Mouse (Mus musculus) WW6 (cell line): ENCODE results near the gene Timm29.

ENCODE experiments used
- DNase-seq: peaks from one replicate; pipeline ENCODE4 v3.0.0-alpha.2; 2013; ENCODE audit warnings: low read depth, low spot score

The Timm29 gene

DNA sequence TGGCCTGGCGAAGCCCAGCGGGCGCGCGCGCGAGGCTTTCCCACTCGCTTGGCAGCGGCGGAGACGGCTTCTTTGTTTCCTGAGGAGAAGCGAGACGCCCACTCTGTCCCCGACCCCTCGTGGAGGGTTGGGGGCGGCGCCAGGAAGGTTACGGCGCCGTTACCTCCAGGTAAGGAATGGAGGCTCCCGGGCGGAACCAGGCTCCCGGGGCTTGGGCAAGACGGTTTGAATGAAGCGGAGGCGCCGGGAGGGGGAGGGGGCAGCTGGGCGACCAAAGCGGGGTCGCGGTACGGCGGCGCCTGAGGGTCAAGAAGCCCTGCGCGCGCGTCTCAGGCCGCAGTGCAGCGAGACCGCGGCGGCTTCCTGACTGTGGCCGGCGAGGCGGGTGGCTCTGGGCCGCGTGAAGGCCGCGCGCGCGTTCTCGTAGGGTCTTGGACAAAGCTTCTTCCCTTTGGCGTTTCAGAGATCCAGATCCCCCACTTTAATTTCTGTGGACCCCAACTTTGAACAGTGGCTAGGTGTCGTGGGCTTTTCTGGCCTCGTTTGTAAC lies 23.8 kb downstream of the Timm29 start:
- peak; percentile 70 for DNase-seq

GRCm38 (mm10) chr9:21617066-21617465 lies 24.5 kb downstream of the Timm29 start:
- DNase-seq = no peak

- DNase-seq = no peak
These were observed 27.7 kb downstream of the Timm29 start for GRCm38 (mm10) chr9:21620229-21620628.

DNA sequence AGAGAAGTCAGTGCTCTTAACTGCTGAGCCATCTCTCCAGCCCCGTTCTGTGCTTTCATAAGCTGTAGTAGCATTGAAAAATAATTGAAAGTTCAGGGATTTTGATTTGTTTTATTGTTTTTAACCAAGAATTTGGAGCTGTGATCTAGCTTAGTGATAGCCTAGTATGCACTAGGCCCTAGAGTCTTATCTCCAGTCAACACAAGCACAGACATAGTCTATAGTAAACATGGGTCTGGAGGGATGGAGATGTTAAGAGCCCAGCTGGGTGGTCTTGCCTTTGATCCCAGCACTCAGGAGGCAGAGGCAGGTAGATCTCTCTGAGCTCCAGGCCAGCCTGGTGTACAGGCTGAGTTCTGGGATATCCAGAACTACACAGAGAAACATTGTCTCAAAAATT lies 30.2 kb downstream of the Timm29 start:
- DNase-seq = no peak

DNA sequence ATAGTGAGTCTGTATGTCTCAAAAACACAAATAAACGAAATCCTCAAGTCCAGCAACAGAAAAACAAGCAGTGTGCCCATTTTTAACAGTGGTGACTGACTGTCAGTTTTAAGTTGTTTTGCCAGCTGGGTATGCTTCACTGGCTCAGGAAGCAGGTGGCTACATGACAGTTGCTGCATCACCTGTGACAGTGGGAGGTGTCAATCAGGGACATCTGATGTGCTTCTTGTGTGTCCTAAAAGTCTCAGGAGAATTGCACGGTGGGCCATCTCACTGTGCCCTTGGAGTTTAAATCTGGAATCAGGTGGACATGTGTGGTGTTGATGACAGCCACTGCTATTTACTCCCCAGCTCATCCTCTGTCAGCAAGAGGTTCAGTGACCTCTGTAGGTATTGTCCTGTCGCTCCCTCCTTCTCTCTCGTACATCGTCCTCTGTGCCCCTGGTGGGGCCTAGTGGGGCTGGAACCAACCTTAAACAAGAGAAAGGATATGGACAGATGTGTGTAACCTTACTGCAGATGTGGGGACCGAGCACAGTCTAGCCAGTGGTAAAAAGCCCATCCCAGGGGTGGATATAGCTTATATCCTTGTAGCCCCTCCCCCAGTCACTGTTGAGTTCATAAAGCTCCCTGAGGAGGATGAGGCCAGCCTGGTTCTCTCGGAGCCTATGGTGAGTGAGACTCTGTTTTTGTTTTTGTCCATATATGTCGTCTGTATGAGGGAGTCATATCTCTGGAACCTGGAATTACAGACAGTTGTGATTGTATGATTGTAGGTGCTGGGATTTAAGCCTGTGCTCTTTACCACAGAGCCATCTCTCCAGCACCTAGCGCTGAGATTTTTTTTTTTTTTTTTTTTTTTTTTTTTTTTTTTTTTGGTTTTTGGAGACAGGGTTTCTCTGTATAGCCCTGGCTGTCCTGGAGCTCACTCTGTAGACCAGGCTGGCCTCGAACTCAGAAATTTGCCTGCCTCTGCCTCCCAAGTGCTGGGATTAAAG lies 33.1 kb downstream of the Timm29 start:
- DNase-seq = no peak

- DNase-seq = no peak
These were observed 34.0 kb downstream of the Timm29 start for GRCm38 (mm10) chr9:21626571-21626970.

DNA sequence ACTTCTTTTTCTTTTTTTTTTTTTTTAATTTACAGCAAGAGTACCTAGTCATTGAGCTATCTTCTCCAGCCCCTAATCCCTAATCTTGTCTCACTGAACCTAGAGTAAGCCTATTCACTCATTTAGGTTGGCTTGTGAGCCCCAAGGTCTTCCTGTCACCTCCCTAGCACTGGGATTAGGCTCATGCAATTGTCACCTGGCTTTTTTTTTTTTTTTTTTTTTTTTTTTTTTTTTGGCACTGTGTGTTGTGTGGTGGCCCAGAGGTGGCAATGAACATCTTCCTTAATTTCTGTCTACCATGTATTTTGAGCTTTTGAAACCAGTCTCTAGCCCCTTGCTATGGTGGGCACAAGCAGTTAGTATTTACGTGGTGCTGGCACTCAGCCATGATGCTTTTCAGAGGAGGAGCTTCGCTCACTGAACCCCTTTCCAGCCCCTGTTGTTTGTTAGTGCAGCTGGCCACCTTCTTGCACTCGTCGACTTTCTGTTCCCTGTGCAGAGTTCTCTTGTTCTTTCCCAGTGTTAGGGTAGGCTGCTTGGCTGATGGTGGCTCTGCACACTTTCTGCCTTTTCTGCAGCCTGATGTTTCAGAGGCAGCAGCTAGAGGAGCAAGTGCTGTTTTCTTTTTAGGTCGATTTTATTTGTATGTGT lies 34.7 kb downstream of the Timm29 start:
- no peak for DNase-seq

- no peak for DNase-seq
These were observed 38.2 kb downstream of the Timm29 start for GRCm38 (mm10) chr9:21630673-21631072.

DNA sequence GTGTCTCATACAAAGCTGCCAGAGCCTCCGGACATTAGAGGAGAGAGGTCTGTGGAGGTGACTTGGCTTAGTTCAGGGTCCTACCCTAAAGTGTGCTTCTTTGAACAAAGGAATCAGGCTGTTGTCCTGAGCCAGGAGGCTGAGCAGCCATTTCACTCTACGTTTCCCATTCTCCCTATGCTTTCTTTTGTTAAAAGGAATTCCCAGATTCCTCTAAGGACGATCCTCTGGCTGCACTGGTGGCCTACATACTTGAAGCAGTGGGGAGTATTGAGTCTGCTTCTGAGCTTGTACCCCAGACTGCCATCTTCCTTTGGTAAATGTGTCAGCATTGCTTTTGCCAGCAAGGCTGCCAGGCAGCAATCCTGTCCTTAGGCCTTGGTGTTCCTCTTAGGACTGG lies 40.6 kb downstream of the Timm29 start:
- no peak for DNase-seq

DNA sequence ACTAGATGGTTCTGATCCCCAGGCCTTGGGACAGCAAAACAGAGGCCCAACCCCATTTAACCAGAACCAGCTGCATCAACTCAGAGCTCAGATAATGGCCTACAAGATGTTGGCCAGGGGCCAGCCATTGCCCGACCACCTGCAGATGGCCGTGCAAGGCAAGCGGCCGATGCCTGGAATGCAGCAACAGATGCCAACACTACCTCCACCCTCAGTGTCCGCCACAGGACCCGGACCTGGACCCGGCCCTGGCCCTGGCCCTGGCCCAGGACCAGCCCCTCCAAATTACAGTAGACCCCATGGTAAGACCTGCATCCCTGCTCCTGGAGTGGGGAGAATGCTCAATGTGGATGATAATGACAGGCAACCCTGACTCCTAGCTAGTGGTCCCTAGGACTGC lies 43.1 kb downstream of the Timm29 start:
- no peak for DNase-seq

DNA sequence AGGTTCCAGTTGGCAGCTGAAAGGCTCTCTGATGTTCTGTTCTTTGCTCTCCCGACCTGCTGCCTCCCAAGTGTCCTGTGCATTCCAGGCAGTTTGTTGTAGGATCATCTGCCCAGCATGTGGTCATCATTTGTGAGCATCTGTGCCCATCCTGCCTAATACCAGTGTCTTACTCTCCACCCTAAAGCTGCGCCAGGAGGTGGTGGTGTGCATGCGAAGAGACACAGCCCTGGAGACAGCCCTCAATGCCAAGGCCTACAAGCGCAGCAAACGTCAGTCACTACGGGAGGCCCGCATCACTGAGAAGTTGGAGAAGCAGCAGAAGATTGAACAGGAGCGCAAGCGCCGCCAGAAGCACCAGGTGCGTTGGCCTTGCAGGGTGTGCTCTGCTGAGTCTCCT lies 46.5 kb downstream of the Timm29 start:
- no peak for DNase-seq
